ENCODE assay signal across 19 mouse cellular contexts in the genomic region with DNA sequence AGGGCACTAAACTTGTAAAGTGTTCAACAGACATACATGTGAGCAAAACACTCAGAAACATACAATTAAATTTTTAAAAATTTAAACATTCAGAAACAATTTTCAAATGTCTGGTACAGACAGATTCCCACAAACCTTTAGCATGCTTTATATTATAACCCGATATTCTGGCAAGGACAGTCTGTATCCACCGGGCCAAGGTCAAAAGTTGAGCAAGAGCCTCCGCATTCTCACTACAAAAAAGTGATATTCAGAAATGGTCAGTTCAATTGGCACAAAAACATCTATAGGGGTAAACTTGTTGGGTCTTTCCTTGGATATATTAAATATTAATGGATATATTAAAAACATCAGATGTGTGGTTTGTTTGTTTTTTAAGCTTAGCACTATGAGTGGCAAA.
"Had no signal": no experiment of that assay in that cellular context is flagged by ENCODE, and none has a peak within 500 bp of the region (broad histone marks: within the 10 kb centered on the region; RNA-seq: fewer than 3 reads in every experiment).

No protein-coding gene starts in this region.

- H3K27ac ChIP-seq: midbrain, embryonic 10.5 days; midbrain, embryonic 12.5 days; neural tube, embryonic 13.5 days; neural tube, embryonic 15.5 days had no signal

- H3K4me2 ChIP-seq: lung, embryonic 14.5 days; midbrain, embryonic 12.5 days; neural tube, embryonic 13.5 days; neural tube, embryonic 15.5 days had no signal

- H3K9ac ChIP-seq: lung, embryonic 14.5 days; midbrain, embryonic 12.5 days; neural tube, embryonic 13.5 days; neural tube, embryonic 15.5 days had no signal

- H3K9me3 ChIP-seq: midbrain, embryonic 10.5 days; midbrain, embryonic 12.5 days; neural tube, embryonic 13.5 days; neural tube, embryonic 15.5 days had no signal

- DNase-seq: lung, adult 18-20 months; lung, embryonic 14.5 days; lung, postnatal 10 days; lung, postnatal 4 days; midbrain, embryonic 14.5 days; retina, postnatal 1 day; right cerebral cortex, adult 18-20 months; right cerebral cortex, postnatal 25 days; right cerebral cortex, postnatal 4 days; spleen, adult 18-20 months; thymus, adult 18-20 months; thymus, postnatal 14 days; thymus, postnatal 36 days had no signal

- H3K27me3 ChIP-seq: midbrain, embryonic 12.5 days; neural tube, embryonic 13.5 days; neural tube, embryonic 15.5 days had no signal

- H3K4me1 ChIP-seq: midbrain, embryonic 10.5 days; midbrain, embryonic 12.5 days; neural tube, embryonic 13.5 days; neural tube, embryonic 15.5 days had no signal

- ATAC-seq: midbrain, embryonic 16.5 days had no signal

- H3K4me3 ChIP-seq: midbrain, embryonic 10.5 days; midbrain, embryonic 12.5 days; myocyte; neural tube, embryonic 13.5 days; neural tube, embryonic 15.5 days had no signal
